Mouse (Mus musculus): ENCODE measurements at regions not wholly inside any gene's neighbourhood (a gene's known extent, or its start where the extent isn't known, plus 50 kb on each side); places are given as distances from the start of the nearest gene placed in this dataset.
"Not testable (repeated sequence)": the region's sequence is repeated elsewhere in the genome, so short reads cannot be mapped to it uniquely, and the experiment has no call there.

DNA sequence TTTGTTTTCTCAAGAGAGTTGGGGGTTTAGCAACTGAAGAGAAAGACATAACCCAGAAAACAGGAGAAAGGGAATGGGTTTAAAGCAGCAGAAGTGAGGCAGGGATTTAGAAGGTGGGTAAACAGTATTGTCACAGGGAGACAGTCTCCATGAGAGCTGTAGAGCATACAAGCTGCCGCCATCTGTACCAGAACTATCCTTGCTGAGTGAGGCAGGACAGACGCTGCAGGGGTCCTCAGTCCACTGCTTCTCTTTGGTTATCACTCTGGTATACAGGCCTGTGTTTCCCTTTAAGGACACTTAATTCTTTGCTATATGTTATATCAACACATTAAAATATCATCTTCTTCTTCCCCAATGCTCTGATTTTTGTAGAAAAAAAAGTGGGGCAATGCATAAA lies 548.0 kb upstream of the Klf6 start:
- H3K27ac ChIP-seq = no peak overlapping the region
- no peak overlapping the region for H3K9ac ChIP-seq
- 68% methylated on average over 2 of the region's 2 CpGs for WGBS
- no peaks in the 10 kb centered on the region for H3K27me3 ChIP-seq
- no peaks in the 10 kb centered on the region for H3K4me1 ChIP-seq
- no peak overlapping the region for H3K4me3 ChIP-seq
- no peaks in the 10 kb centered on the region for H3K36me3 ChIP-seq
- no peak for ATAC-seq (ENCODE audit: insufficient number of reproducible peaks, low FRiP score, low TSS enrichment, low read depth)
- no peak overlapping the region for H3K4me2 ChIP-seq
- H3K9me3 ChIP-seq = no peaks in the 10 kb centered on the region

DNA sequence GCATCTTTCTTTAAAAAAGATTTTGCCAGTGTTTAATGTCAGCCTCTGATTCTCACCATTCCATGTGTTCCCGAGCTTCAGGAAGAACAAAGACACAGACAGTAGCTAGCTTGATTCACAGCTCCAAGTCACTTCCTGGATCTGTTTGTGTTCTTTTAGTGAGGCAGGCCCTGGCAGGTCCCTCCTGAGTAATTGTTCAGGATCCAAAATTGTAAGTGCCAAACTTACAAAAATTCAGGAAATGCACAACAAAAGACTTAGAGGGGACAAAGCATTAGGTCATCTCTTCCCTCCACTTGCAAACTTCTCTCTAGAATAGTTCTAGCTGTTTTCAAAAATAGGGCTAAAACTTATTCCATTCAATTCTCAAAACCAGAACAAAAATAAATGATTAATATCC lies 546.3 kb upstream of the Klf6 start:
- WGBS = 39% methylated on average over 1 of the region's 1 CpGs
- no peaks in the 10 kb centered on the region for H3K4me1 ChIP-seq
- no peaks in the 10 kb centered on the region for H3K27me3 ChIP-seq
- no peak for ATAC-seq (ENCODE audit: insufficient number of reproducible peaks, low FRiP score, low TSS enrichment, low read depth)
- H3K27ac ChIP-seq = no peak overlapping the region
- no peaks in the 10 kb centered on the region for H3K9me3 ChIP-seq
- H3K9ac ChIP-seq = no peak overlapping the region
- no peak overlapping the region for H3K4me3 ChIP-seq
- no peaks in the 10 kb centered on the region for H3K36me3 ChIP-seq
- no peak overlapping the region for H3K4me2 ChIP-seq

DNA sequence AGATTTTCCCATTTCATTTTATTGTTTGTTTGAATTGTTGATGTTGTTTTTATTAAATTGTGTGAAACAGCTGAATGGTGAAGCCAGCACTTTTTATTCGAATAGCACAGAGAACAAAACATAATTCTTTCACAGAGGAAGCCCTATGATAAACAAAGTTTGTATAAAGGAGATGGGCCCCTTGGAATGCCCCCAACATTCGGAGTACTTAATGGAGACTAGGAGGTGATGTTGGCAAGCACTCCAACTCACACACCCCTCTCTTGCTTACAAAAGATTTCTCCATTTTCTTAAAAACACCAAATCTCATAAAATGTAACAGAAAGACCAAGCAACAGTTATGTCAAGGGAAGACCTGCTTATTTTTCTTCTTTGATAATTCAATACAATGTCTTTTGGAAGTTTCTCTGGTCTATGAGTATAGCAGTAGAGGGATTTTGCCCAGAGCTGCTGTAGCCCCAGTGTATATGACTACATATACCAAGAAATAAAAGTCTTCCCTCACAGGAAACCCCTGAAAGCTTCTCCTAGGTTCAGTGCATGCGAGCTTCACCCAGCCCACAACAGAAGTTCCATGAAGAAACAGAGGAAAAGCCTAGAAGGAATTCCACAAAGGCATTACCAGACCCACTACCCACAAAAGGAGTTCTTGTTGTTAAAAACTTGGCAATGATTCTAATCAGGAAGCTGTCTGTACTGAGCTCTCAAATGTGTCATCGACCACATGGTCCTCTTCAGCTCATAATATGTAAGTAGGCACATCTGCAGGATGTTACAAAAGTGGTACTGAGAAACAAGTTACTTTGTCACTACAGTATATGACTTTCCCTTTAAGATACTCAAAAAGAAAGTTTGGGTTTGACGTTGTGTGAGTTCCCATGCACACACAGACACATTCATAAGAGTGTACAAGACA lies 543.1 kb upstream of the Klf6 start:
- Histone ChIP-seq H3K4me2 (no peak overlapping the region), H3K4me1 (no peaks in the 10 kb centered on the region), H3K27ac (no peak overlapping the region), H3K4me3 (no peak overlapping the region), H3K36me3 (no peaks in the 10 kb centered on the region), H3K27me3 (no peaks in the 10 kb centered on the region), H3K9me3 (no peaks in the 10 kb centered on the region), H3K9ac (no peak overlapping the region)
- WGBS = 66% methylated on average over 5 of the region's 5 CpGs
- no peak for ATAC-seq (ENCODE audit: insufficient number of reproducible peaks, low FRiP score, low TSS enrichment, low read depth)

DNA sequence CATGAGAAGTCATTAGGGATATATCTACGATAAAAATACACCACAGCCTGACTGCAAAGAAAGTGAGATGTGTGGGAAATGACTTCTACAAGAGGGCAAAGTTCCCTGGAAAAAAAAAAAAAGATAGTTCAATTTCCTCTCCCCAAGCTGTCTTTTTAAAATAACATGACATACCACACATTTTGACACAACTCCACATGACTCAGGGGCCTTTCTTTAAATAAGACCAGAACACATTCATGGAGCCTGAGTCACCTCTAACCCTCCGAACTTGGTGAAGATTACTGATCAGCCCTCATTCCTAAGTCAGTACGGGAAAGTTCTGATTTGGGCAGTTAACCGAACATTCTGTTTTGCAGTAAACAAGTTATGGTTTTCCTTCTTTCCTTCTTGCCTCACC lies 515.6 kb upstream of the Klf6 start:
- no peak for ATAC-seq (ENCODE audit: insufficient number of reproducible peaks, low FRiP score, low TSS enrichment, low read depth)
- Histone ChIP-seq H3K36me3 (no peaks in the 10 kb centered on the region), H3K4me2 (no peak overlapping the region), H3K9me3 (no peaks in the 10 kb centered on the region), H3K27me3 (no peaks in the 10 kb centered on the region), H3K9ac (no peak overlapping the region), H3K4me3 (no peak overlapping the region), H3K27ac (no peak overlapping the region), H3K4me1 (no peaks in the 10 kb centered on the region; the same call in 1 of the 2 replicates)
- 51% methylated on average over 4 of the region's 4 CpGs for WGBS

DNA sequence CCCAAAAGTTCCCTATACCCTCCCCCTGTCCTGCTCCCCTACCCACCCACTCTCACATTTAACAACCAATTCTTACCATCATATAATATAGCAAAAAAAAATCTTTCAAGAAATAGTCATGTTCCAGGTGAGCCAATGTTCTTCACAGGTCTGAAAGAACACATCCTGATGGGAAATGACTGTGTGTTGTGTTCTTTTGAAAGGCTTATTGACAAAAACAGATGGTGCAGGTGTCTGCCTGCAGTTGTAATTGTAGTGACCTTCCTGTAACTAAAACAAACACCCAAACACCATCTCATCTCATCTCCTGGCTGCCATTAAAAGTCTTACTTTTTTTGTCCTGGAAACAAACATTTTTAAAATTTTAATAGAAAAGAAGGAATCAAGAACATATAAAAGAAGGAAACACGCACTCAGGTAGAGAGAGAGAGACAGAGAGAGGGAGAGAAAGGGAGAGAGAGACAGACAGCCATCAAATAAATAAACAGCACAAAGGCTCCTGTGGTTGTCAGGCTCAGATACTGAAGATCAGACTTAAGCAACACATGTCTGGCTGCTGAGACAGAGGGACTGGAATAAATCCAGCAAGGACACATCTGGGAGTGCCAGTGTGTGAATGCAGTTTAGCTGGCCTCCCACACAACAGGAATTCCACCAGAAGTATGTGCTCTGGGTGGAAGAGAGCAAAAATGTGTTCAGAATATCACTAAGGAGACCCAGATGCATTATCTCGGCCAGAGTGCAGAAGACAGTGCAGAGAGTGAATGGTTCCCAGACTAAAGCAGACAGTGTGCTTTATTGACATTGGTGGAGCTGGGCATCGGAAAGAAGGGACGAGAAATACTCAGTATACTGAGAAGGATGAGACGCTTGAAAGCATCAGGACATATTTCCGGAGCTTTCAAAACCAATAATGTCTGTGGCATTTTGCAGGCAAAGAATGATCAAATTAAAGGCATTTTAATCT lies 513.5 kb upstream of the Klf6 start:
- no peak overlapping the region for H3K9ac ChIP-seq
- no peaks in the 10 kb centered on the region for H3K36me3 ChIP-seq
- no peak overlapping the region for H3K27ac ChIP-seq
- H3K4me1 ChIP-seq = no peaks in the 10 kb centered on the region; the same call in 1 of the 2 replicates
- no peak overlapping the region for H3K4me2 ChIP-seq
- no peak overlapping the region for H3K4me3 ChIP-seq
- WGBS = 67% methylated on average over 6 of the region's 6 CpGs
- ATAC-seq (ENCODE audit: insufficient number of reproducible peaks, low FRiP score, low TSS enrichment, low read depth) = no peak
- H3K27me3 ChIP-seq = no peaks in the 10 kb centered on the region
- H3K9me3 ChIP-seq = no peaks in the 10 kb centered on the region

DNA sequence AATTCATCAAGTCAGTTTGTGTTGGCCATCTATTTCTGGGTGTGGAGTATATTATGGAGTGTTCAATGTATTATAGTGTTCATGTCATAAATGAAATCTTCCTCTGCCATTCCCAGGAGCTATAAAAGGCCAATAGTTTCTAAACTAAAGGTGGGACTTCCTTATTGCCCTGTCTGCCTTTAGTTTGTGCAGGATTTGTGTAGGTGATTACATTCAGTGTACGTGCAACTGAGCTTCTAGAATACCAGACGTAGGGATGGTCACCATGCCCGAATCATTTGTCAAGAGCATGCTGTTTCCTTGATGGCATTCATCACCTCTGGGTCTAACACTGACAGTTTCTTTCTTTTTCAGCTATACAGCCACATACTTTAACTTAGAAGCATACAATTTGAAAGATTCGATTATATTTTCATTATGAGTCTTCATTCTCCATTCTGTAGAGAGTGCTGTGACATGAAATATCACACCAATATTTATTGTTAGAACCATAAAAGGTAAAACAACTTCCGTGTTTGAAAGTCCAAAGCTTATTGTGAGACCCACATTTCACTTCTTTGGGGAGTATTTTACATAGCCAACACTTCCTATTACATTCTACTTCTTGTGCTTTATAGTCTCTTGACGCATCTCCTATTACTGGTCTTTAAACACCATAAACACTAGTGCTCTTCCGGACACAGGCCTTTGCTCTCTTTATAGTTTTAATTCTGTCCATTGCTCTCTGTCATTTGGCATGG lies 494.1 kb upstream of the Klf6 start:
- no peaks in the 10 kb centered on the region for H3K9me3 ChIP-seq
- H3K27ac ChIP-seq = no peak overlapping the region
- no peaks in the 10 kb centered on the region for H3K4me1 ChIP-seq
- no peaks in the 10 kb centered on the region for H3K36me3 ChIP-seq
- no peak overlapping the region for H3K4me2 ChIP-seq
- H3K27me3 ChIP-seq = no peaks in the 10 kb centered on the region
- no peak overlapping the region for H3K9ac ChIP-seq
- WGBS = 71% methylated on average over 7 of the region's 7 CpGs
- no peak for ATAC-seq (ENCODE audit: insufficient number of reproducible peaks, low FRiP score, low TSS enrichment, low read depth)
- H3K4me3 ChIP-seq = no peak overlapping the region

DNA sequence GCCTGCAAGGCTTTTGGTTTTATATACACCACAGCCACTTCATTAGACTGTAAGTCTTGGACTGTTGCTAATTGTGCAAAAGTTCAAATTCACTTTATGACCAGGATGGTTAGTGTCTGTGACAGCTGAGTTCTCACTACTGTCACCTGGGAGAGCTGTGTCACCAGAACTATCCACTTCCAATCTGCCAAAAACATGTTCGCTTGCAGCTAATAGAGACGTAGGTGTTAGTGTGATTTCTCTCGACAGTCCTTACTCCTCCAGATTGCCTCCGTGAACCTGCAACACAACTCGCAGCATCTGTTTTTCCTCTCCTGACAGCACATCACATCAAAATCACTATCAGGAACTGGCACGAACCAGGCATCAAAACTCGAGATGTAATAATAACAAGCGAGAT lies 491.3 kb upstream of the Klf6 start:
- no peaks in the 10 kb centered on the region for H3K4me1 ChIP-seq
- no peaks in the 10 kb centered on the region for H3K27me3 ChIP-seq
- no peak for ATAC-seq (ENCODE audit: insufficient number of reproducible peaks, low FRiP score, low TSS enrichment, low read depth)
- WGBS = 54% methylated on average over 8 of the region's 8 CpGs
- no peak overlapping the region for H3K9ac ChIP-seq
- H3K9me3 ChIP-seq = no peaks in the 10 kb centered on the region
- no peak overlapping the region for H3K4me3 ChIP-seq
- no peak overlapping the region for H3K4me2 ChIP-seq
- no peaks in the 10 kb centered on the region for H3K36me3 ChIP-seq
- no peak overlapping the region for H3K27ac ChIP-seq

DNA sequence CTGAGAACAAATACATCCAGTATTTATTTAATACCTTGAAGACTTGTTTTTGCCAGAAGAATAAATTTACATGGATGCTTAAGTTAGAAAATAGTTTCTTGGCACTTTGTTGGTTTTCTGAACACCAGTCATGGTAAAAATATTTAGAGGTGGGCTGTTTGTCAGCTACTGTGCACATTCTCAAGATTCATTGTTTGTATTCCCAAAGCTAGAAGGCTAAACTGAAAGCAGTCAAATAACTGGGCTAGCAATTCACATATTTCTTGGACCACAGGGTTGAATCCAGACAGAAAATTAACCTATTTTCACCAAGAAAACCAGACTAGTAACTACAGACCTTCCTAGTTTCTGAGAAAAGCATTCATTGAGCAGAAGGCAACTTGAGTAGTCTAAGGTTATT lies 488.1 kb upstream of the Klf6 start:
- Histone ChIP-seq H3K36me3 (no peaks in the 10 kb centered on the region), H3K9me3 (no peaks in the 10 kb centered on the region), H3K27ac (no peak overlapping the region), H3K4me3 (no peak overlapping the region), H3K4me1 (no peaks in the 10 kb centered on the region), H3K4me2 (no peak overlapping the region), H3K27me3 (no peaks in the 10 kb centered on the region), H3K9ac (no peak overlapping the region)
- no peak for ATAC-seq (ENCODE audit: insufficient number of reproducible peaks, low FRiP score, low TSS enrichment, low read depth)

DNA sequence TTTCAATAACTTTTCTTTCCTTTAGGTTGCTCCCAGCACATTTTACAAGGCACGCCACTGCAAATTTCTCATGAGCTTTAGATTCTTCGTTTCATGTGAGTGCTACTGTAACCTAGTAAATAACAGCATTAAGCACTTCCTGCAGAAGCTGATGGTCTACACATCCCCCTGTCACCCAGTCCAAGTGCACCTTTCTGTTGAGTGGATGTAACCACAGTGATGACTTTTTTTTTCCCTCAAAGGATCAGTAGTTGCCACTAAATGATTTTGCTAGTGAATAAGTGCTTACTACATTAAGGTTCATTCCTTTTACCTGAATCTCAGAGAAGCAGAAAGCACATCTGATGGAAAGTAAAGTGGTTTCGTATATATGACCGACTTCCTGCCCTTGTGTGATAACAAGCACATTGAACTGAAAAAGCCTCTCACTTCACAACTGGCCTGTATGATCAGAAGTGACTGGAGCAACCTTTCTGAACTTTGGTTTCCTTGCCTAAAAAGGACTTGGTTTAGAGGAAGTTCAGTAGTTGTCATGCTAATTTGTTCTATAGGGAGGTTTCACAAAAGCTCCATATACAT lies 453.0 kb upstream of the Klf6 start:
- no peaks in the 10 kb centered on the region for H3K27me3 ChIP-seq
- no peak overlapping the region for H3K4me3 ChIP-seq
- ATAC-seq (ENCODE audit: insufficient number of reproducible peaks, low FRiP score, low TSS enrichment, low read depth) = no peak
- WGBS = 79% methylated on average over 4 of the region's 4 CpGs
- H3K27ac ChIP-seq = no peak overlapping the region
- no peak overlapping the region for H3K4me2 ChIP-seq
- H3K4me1 ChIP-seq = no peaks in the 10 kb centered on the region
- H3K36me3 ChIP-seq = no peaks in the 10 kb centered on the region
- H3K9me3 ChIP-seq = no peaks in the 10 kb centered on the region
- no peak overlapping the region for H3K9ac ChIP-seq

DNA sequence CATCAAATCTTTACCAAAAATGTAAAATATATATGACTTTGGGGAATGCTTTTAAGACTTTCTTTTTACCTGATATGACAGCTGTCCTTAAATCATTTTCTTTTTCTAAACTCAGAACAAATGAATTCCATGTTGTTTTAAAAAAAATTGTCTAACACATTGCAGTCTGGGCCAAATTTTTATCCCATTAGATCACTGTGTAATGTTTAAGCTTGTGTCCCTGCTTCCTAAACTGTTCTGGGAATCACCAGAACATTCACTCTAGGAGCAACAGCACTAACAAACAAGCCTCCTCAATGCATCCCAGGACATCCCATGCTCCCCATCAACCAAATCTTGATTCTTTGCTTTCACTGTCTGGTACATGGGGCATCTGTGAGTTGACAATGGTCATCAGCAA lies 449.2 kb upstream of the Klf6 start:
- H3K27ac ChIP-seq = no peak overlapping the region
- H3K9me3 ChIP-seq = no peaks in the 10 kb centered on the region
- no peak for ATAC-seq (ENCODE audit: insufficient number of reproducible peaks, low FRiP score, low TSS enrichment, low read depth)

DNA sequence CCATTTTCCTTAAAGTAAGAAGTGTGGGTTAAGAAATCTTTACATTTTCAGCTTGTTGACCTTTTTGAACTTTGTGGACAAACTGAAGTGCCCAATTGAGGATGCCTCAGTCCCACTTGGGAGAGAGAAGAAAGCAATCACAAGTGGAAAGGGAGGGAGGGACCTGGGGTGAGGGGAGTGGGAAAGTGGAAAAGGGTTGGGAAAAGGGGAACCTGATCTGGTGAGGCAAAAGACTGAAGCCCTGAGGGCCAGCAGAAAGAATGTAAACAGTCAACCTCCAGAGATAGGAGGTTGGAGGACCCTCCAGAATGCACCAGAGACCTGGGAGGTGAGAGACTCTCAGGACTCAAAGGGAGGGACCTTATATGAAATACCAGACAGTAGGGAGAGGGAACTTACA lies 448.3 kb upstream of the Klf6 start:
- H3K27me3 ChIP-seq; H3K9ac ChIP-seq; H3K4me2 ChIP-seq; H3K36me3 ChIP-seq; H3K4me1 ChIP-seq; H3K4me3 ChIP-seq; ATAC-seq (ENCODE audit: insufficient number of reproducible peaks, low FRiP score, low TSS enrichment, low read depth); H3K27ac ChIP-seq; H3K9me3 ChIP-seq: not testable (repeated sequence)

More for the DNA sequence above, 449.2 kb upstream of the Klf6 start:
- Histone ChIP-seq H3K4me3 (no peak overlapping the region), H3K4me1 (no peaks in the 10 kb centered on the region), H3K4me2 (no peak overlapping the region), H3K36me3 (no peaks in the 10 kb centered on the region), H3K9ac (no peak overlapping the region), H3K27me3 (no peaks in the 10 kb centered on the region)

Measured in limb, embryonic 15.5 days (tissue).